Mouse (Mus musculus): ENCODE results near the gene Lrrc28. TPM values are rescaled to one million over a fixed set of nuclear protein-coding genes. Genes with fewer than 3 reads are reported as not detected.

Gene Lrrc28
- total RNA-seq, 2 experiments from 2014 or later = 16.2 to 19.3 TPM

- intact Hi-C loops (cut with DNase I) = no loop called here
- DNase-seq (ENCODE audit: low spot score) = no peak
These were observed 133.5 kb downstream of the Lrrc28 start for GRCm38 (mm10) chr7:67511606-67512005.

GRCm38 (mm10) chr7:67503281-67504010 lies 141.6 kb downstream of the Lrrc28 start:
- intact Hi-C loops (cut with DNase I) = no loop called here

DNA sequence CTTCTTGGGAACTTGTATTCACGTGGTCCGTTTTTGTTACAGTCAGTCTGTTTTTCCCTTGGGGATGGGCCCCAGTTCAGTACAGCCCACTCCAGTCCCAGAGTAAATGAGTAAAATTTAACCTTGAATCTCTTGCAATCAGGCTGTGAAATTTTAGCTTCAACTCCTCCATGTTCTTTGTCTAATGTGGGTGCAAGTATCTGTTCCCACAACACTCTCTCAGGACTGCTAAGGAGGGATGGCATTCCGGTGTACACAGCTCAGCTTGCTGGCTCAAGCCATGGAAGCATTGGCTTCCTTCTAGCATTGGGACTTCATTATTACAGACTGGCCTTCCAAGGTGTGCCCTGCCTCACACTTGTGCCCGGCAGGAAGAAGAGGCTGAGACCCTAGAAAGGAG lies 142.4 kb downstream of the Lrrc28 start:
- intact Hi-C loops (cut with DNase I) = no loop called here
- no peak for DNase-seq (ENCODE audit: low spot score)

More at GRCm38 (mm10) chr7:67503281-67504010, 141.6 kb downstream of the Lrrc28 start:
- DNase-seq (ENCODE audit: low spot score) = no peak

- intact Hi-C loops (cut with DNase I) = no loop called here
- DNase-seq (ENCODE audit: low spot score) = no peak
These were observed 144.2 kb downstream of the Lrrc28 start for GRCm38 (mm10) chr7:67500878-67501277.

GRCm38 (mm10) chr7:67500076-67500828 lies 144.8 kb downstream of the Lrrc28 start:
- DNase-seq (ENCODE audit: low spot score) = no peak
- intact Hi-C loops (cut with DNase I) = no loop called here

DNA sequence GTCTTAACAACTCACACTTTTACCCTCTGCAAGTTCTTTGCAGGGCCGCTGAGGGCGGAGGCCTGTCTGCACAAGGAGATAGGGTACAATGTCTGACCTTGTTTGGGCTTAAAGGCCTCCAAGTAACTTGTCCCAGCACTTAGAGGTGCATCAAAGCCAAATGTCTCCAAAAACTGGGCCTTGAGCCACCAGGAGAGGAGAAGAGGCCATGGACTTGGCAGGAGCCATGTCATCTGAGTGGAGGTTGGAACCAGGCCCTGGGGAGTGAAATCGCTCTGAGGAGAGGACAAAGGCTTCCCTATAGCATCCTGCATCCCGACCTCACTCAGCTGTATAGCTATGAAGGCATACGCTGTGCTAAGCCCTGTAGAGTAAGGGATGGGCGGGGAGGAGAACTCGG lies 145.6 kb downstream of the Lrrc28 start:
- intact Hi-C loops (cut with DNase I) = no loop called here
- DNase-seq (ENCODE audit: low spot score) = peak; percentile 51

DNA sequence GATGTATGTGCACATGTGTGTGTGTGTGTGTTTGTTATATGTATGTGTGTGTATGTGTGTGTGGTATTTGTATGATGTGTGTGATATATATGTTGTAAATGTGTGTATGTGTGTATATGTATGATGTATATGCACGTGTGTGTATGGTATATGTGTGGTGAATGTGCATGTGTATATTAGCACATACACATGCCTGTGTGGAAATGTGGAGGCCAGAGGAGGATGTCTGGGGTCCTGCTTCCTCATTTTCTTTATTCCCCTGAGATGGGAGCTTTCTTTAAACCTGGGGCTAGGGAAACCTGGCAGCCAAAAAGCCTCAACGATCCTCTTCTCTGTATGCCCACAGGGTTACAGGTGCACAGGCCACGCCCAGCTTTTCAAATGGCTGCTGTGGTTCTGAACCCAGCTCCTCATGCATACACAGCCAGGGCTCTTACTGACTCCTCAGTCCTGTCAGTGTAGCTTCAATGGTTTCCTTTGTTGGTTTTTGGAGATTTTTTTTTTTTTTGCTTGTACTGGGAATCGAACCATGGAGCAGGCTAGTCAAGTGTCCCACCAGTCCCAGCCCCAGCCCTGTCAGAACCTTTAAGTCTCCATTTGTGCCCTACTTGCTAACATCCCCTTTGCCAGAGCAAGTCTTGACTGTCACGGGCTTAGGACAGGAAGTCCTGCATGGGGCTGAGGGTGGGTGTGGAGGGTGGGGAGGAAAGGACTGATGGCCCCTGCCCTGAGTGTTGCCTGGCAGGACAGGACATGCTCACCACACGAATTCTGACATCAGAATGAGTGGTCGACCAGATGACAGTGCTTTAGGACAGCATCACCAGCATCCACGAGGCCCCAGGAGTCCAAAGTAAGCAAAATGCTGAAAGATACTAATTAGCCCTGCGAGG lies 151.0 kb downstream of the Lrrc28 start:
- DNase-seq (ENCODE audit: low spot score) = no peak
- intact Hi-C loops (cut with DNase I) = no loop called here

DNA sequence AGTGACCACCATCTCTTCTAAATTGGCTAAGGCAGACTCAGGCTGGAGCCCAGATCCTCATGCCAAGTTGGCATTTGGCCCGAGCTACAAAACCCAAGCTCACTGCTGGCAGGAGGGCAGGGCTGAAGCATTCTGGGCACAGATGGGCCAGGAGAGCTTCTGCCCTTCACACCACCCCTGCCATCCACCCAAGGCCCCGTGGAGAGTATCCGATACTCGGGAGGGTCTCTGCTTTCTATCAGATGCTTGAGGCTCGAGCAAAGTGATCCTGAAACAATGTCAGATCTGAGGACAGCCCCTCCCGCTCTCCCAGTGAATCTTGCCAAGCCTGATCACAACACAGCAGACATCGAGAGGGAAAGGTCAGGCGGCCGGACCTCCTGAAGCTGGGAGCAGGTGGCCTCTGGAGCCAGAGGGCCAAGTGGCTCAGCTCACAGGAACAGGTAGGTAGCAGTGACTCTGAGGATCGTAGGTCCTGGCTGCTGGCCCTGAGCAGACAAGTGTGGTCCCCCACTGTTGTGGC lies 157.1 kb downstream of the Lrrc28 start:
- DNase-seq (ENCODE audit: low spot score) = peak; percentile 57
- intact Hi-C loops (cut with DNase I) = no loop called here

GRCm38 (mm10) chr7:67486925-67487760 lies 157.9 kb downstream of the Lrrc28 start:
- peak; percentile 33 for DNase-seq (ENCODE audit: low spot score)
- intact Hi-C loops (cut with DNase I) = no loop called here

- DNase-seq (ENCODE audit: low spot score) = no peak
- intact Hi-C loops (cut with DNase I) = no loop called here
These were observed 158.7 kb downstream of the Lrrc28 start for GRCm38 (mm10) chr7:67486417-67486816.

DNA sequence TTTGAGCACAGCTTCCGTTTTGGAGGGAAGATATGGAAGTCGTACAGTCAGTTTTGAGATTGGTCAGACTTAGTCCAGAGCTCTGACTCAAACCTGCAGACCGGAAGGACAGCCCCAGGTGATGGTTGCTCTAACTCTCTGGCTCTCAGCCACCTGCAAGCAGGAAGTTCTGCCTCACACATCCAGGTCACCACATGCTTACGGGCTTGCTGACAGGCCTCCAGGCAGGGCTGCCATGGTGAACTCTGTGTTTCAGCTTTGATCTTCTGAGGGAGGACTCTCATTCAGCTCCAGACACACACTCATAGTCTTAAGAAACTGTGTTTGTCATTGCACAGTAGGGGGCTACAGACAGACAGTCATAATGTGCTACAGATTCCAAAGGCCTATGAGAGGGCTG lies 161.4 kb downstream of the Lrrc28 start:
- DNase-seq (ENCODE audit: low spot score) = no peak
- intact Hi-C loops (cut with DNase I) = no loop called here

GRCm38 (mm10) chr7:67479576-67480413 lies 165.3 kb downstream of the Lrrc28 start:
- DNase-seq (ENCODE audit: low spot score) = no peak
- intact Hi-C loops (cut with DNase I) = no loop called here

DNA sequence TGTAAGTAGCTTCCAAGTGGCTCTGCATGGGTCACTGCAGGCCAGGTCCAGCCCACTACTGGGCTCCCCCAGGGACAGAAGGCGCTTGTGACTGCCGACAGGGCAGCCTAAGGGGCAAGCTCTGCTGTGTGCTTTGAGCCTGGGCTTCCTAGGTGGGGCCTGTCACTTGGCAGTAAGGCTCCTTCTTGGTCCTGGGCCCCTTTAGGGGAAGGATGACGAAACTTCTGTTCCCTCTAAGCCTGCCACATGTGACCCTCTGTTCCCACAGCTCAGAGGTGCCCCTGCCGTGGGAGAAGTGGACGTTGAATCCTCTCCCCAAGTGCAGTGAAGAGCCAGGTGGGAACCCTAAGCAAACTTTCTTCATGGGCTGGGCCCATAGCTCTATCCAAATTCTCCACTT lies 165.9 kb downstream of the Lrrc28 start:
- intact Hi-C loops (cut with DNase I) = no loop called here

GRCm38 (mm10) chr7:67477996-67478395 lies 167.1 kb downstream of the Lrrc28 start:
- intact Hi-C loops (cut with DNase I) = no loop called here
- no peak for DNase-seq (ENCODE audit: low spot score)

More for the DNA sequence above, 165.9 kb downstream of the Lrrc28 start:
- DNase-seq (ENCODE audit: low spot score) = no peak

DNA sequence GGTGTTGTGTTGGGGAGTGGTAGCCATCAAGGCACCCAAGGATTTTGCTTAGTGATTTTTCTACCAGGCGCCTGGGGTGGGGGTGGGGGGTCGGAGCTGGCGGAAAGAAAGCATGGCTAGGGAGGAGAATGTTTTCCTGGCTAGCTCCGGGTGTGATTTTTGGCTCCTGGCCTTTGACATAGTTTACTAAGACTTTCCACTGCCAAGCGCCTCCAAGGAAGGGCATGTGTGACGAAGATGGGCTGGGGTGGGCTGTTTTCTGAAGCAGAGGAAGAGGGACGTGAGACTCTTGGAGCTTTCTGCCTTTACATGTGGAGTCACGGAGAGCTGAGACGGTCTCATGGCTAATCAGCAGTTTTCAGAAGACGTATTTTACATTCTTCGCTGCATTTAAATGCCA lies 173.8 kb downstream of the Lrrc28 start:
- intact Hi-C loops (cut with DNase I) = no loop called here
- peak; percentile 51 for DNase-seq (ENCODE audit: low spot score)

DNA sequence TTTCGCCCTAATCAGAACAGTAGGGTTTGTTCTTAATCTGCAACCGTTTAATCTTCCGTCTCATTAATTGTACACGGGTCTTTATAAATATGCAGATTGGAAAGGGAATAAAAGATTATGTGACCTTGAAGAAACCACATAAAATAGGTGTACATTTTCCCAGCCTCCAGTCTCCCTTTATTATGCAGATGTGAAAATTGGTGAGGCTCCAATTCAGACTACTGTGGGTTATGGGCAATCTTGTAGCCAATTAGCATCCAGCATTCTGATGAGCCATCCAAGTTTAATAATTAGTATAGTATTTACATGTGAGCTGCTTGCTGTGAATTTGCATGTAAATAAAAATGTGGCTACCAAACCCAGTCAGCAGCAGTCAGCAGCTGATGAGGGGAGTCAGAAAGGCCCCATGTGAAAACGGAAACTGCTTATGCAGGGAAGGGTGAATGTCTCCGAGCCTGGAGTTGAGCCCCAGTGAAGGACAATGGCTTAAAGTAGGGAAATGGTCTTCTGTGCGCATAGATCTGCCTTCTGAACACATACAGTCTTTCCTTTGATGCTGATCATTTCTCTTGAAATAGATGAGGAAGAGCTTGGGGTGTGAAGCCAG lies 176.2 kb downstream of the Lrrc28 start:
- no peak for DNase-seq (ENCODE audit: low spot score)
- intact Hi-C loops (cut with DNase I) = no loop called here

DNA sequence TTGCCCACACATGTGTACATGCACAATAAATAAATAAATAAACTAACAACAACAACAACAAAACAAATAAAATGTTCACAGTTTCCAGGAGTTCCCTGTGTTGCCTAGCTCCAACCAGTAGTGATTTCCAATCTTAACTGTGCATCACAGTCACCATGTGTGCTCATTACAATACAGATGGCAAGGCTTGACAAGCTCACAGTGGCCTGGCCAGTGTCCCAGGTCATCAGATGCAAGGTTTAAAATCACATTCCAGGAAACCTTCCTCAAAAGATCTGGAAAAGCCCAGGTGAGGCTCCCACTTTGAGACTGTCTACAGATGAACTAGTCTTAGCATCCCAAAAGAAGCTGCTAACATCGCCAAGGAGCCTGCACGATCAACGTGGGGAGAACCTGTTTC lies 176.9 kb downstream of the Lrrc28 start:
- intact Hi-C loops (cut with DNase I) = no loop called here
- DNase-seq (ENCODE audit: low spot score) = no peak

DNA sequence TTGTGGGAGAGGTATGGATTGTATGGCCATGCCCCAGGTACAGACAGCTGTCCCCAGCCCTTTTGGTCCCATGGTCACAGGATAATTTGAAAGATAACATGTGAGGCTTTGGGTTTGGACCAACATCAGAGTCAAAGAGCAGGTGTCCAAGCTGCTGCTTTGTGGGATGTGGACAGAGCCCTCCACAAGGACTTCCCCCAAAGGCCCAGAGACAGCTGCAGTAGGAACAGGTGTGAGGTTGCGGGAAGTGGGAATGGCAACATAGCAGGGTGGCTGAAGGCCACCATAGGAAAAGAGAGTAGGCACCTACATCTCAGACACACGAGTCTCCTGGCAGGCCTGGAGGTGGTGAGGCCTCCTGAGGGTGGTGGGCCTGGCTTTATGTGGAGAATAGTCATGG lies 178.7 kb downstream of the Lrrc28 start:
- intact Hi-C loops (cut with DNase I) = no loop called here
- no peak for DNase-seq (ENCODE audit: low spot score)

All from heart, postnatal 25 days (tissue).